Mouse (Mus musculus) cerebellum, postnatal 14 days (tissue): ENCODE results near the gene Fmo1.
A peak's percentile ranks its signal among the peaks of the same experiment; 100 is the strongest.

Source experiments
- DNase-seq, 2 experiments: peaks; one replicate each; pipeline ENCODE4 v3.0.0; 2021; ENCODE audit warnings: mixed read lengths in 2 of 2

Gene Fmo1

GRCm38 (mm10) chr1:162866280-162866681, at the start of gene Fmo1:
TSS of gene Fmo1 (minus strand) at chr1:162866610.
- DNase-seq, result no peak

- DNase-seq, result no peak
These were observed 48.6 kb upstream of the Fmo1 start for GRCm38 (mm10) chr1:162914932-162915556.

- DNase-seq, result no peak
These were observed 45.7 kb upstream of the Fmo1 start for GRCm38 (mm10) chr1:162912085-162912484.

- DNase-seq, result peak; percentile 39
These were observed 35.5 kb upstream of the Fmo1 start for GRCm38 (mm10) chr1:162901879-162902278.

GRCm38 (mm10) chr1:162897838-162898811, 31.7 kb upstream of the Fmo1 start, which contains the start of gene Fmo2:
TSS of gene Fmo2 (minus strand) at chr1:162898726.
- peak in 1 of 2 experiments; percentile 4 for DNase-seq

- peak; percentile 74 to 86 for DNase-seq
These were observed 29.5 kb upstream of the Fmo1 start for GRCm38 (mm10) chr1:162895900-162896299.

GRCm38 (mm10) chr1:162893014-162893413, 26.6 kb upstream of the Fmo1 start:
- no peak for DNase-seq

- DNase-seq, result no peak
These were observed 25.6 kb upstream of the Fmo1 start for GRCm38 (mm10) chr1:162891980-162892451.

GRCm38 (mm10) chr1:162888646-162889045, 22.2 kb upstream of the Fmo1 start:
- DNase-seq, result no peak

GRCm38 (mm10) chr1:162887644-162888043, 21.2 kb upstream of the Fmo1 start:
- no peak for DNase-seq

- no peak for DNase-seq
These were observed 19.9 kb upstream of the Fmo1 start for GRCm38 (mm10) chr1:162886138-162886816.

- DNase-seq, result no peak
These were observed 16.3 kb upstream of the Fmo1 start for GRCm38 (mm10) chr1:162882681-162883080.

- DNase-seq, result peak; percentile 49 to 67
These were observed 13.4 kb upstream of the Fmo1 start for GRCm38 (mm10) chr1:162879595-162880369.

- no peak for DNase-seq
These were observed 8.7 kb upstream of the Fmo1 start for GRCm38 (mm10) chr1:162875091-162875490.

- DNase-seq, result no peak
These were observed 5.4 kb upstream of the Fmo1 start for GRCm38 (mm10) chr1:162871701-162872311.

- DNase-seq, result no peak
These were observed 4.6 kb upstream of the Fmo1 start for GRCm38 (mm10) chr1:162870978-162871377.

- no peak for DNase-seq
These were observed 986 bp upstream of the Fmo1 start for GRCm38 (mm10) chr1:162867396-162867795.

- DNase-seq, result no peak
These were observed 948 bp downstream of the Fmo1 start for GRCm38 (mm10) chr1:162865493-162865830.

GRCm38 (mm10) chr1:162864816-162865492, 1.5 kb downstream of the Fmo1 start:
- no peak for DNase-seq

- no peak for DNase-seq
These were observed 2.1 kb downstream of the Fmo1 start for GRCm38 (mm10) chr1:162864279-162864678.

GRCm38 (mm10) chr1:162863579-162863978, 2.8 kb downstream of the Fmo1 start:
- no peak for DNase-seq
